Mouse (Mus musculus): ENCODE data around the gene Gm28998. TPM values are rescaled to one million over a fixed set of nuclear protein-coding genes. Genes with fewer than 3 reads are reported as not detected.
"Not testable (repeated sequence)": the region's sequence is repeated elsewhere in the genome, so short reads cannot be mapped to it uniquely, and the experiment has no call there.

Gm28998 gene
- total RNA-seq (2021), result not detected
- long read RNA-seq, experiment 1, result 0 reads
- long read RNA-seq, experiment 2, result 0 reads

DNA sequence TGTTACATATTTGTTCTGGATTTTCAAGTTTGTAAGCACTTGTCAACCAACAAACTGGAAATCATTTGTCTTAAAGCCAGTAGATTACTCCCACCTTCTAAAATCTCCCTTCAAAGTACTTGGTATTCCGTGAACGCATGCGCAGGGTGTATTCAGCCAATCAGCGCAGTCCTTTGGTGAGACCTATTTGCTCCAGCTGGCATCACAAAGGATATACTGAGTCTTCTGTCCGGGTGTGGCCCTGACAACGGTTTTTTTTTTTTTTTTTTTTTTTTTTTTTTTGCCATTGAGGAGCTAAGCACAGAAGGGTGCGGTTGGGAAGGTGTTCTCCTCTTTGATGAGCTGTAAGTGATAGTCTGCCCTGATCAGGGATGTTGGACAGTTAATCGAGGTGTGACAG lies at the start of gene Gm28998:
Gene Gm28998 (plus strand): TSS at position 301 of the 400 bp plus-strand sequence.
- DNase-seq (ENCODE audit: low spot score in 2 of 2), result not testable (repeated sequence)

Other genes with a start within 250 kb of the Gm28998 start
- not detected for gene Gm21244, start 84.5 kb upstream of the Gm28998 start, total RNA-seq (2021)
- gene Gm21788, start 151.2 kb downstream of the Gm28998 start, total RNA-seq (2021), result not detected

Measured in gastrocnemius, postnatal 4 days (tissue).